Mouse (Mus musculus) testis, adult 2 months (tissue): ENCODE data around the gene Tshb.

Source experiments
- CTCF ChIP-seq: fragments of 200-500 bp; IDR thresholded peaks from 2 replicates; pipeline ENCODE4 v1.5.1; 2012; ENCODE audit warnings: low read depth, mild to moderate bottlenecking, inconsistent platforms, low read length, moderate library complexity; ENCODE audit not compliant: control insufficient read depth, insufficient read depth, insufficient replicate concordance
- POLR2A ChIP-seq: fragments of 200-500 bp; IDR thresholded peaks from 2 replicates; pipeline ENCODE4 v1.6.1; 2012; ENCODE audit warnings: low read depth, mild to moderate bottlenecking, inconsistent platforms, low read length, moderate library complexity; ENCODE audit not compliant: control insufficient read depth

DNA sequence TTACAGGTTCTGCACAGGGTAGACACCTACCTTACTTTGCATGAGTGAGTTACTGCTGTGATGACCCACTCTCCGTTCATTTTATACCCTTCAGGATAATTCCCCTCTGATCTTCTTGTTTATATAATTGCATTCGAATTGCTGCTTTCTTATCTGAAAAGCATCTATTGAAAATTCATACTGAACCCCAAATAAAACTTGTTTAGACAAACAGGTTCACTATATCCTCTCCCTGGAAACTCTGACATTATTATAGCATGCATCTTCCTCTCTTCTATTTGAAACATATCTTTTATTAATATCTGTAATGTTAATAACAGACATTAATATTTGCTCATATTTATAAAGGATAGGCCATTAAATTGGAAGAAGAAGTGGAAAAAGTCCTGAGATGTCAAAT lies at the start of gene Tshb:
- TF ChIP-seq CTCF (no peak), POLR2A (no peak)
